Mouse (Mus musculus): ENCODE measurements around the gene Taf9. TPM values are rescaled to one million over a fixed set of nuclear protein-coding genes. Genes with fewer than 3 reads are reported as not detected.

The Taf9 gene
- polyA plus RNA-seq, 1 experiment, result not detected

Other genes starting within 250 kb of the Taf9 start
- not detected in 2 replicates for gene Naip1, start 198.7 kb upstream of the Taf9 start, polyA plus RNA-seq (2012; ENCODE audit: insufficient read depth, insufficient read length, missing spikeins)
- 29.8 TPM in 2 replicates for gene Gtf2h2, start 159.0 kb upstream of the Taf9 start, polyA plus RNA-seq (2012; ENCODE audit: insufficient read depth, insufficient read length, missing spikeins)
- not detected in 2 replicates for gene Ocln, start 98.9 kb upstream of the Taf9 start, polyA plus RNA-seq (2012; ENCODE audit: insufficient read depth, insufficient read length, missing spikeins)
- 0.36 TPM in 1 of 2 replicates, not detected in the other for gene Marveld2, start 34.6 kb upstream of the Taf9 start, polyA plus RNA-seq (2012; ENCODE audit: insufficient read depth, insufficient read length, missing spikeins)
- 91.5 and 104 TPM in 2 replicates for gene Ak6, start 600 bp upstream of the Taf9 start, polyA plus RNA-seq (2012; ENCODE audit: insufficient read depth, insufficient read length, missing spikeins)
- 13.5 and 19.4 TPM in 2 replicates for gene Rad17, start 528 bp upstream of the Taf9 start, polyA plus RNA-seq (2012; ENCODE audit: insufficient read depth, insufficient read length, missing spikeins)
- 7.9 and 12.7 TPM in 2 replicates for gene Ccdc125, start 18.1 kb downstream of the Taf9 start, polyA plus RNA-seq (2012; ENCODE audit: insufficient read depth, insufficient read length, missing spikeins)
- 23.5 and 26.2 TPM in 2 replicates for gene Cdk7, start 79.4 kb downstream of the Taf9 start, polyA plus RNA-seq (2012; ENCODE audit: insufficient read depth, insufficient read length, missing spikeins)
- 689 and 913 TPM in 2 replicates for gene Mrps36, start 93.1 kb downstream of the Taf9 start, polyA plus RNA-seq (2012; ENCODE audit: insufficient read depth, insufficient read length, missing spikeins)
- gene Cenph, start 124.3 kb downstream of the Taf9 start, polyA plus RNA-seq (2012; ENCODE audit: insufficient read depth, insufficient read length, missing spikeins), result not detected in 2 replicates
- gene Ccnb1, start 135.0 kb downstream of the Taf9 start, polyA plus RNA-seq (2012; ENCODE audit: insufficient read depth, insufficient read length, missing spikeins), result not detected in 2 replicates
- gene Slc30a5, start 181.8 kb downstream of the Taf9 start, polyA plus RNA-seq (2012; ENCODE audit: insufficient read depth, insufficient read length, missing spikeins), result 16.9 and 29.9 TPM in 2 replicates